8 mouse cellular contexts compared by ENCODE assay signal in the genomic region with DNA sequence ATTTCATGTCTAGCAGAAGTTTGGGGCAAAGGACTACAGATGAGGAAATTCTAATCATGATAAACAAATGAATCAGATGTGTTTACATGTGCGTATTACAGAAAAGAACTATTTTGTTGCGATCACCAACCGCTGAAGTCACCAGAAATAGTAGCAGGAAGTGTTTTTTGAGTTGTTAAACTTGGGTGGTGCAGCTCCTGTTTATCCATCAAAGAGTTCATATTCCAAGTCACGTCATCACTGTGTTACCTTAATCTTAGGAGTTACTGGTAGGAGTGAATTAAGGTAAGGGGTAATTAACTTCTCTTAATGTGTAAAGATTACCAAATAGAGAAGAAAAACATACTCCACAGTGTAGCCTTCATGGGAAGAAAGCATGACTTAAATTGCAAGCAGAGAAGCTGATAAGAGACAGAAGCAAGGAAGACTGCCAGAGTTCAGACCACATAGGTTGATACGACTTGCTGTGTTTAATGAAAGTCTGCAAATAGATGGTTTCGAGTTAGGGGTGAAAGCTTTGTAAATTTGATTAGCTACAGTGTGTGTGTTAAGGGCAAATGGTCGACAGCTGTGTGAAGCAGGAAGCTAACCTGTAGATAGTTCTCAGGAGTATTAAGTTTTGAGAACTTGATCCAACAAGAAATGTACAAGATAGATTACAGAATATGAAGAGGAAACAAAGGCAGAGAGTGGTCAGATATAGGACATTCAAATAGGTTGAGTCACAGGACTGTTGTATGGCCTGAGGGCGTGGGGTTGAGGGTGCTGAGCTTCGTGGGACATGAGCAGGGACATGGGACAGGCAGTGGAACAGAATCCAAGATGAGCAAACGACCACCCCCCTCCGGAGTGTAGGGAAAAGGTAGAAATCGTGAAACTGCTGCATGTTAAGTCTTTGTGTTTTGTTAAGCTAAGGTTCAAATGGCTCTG. TPM values are rescaled to one million over a fixed set of nuclear protein-coding genes. Genes with fewer than 3 reads are reported as not detected.
DNase-seq lines count a peak whose midpoint lies in the region; ATAC-seq and TF ChIP-seq lines count a peak whose summit lies in the region.

No protein-coding gene starts in this region.

- peaks cover 8% of the 10 kb centered on the region for H3K36me3 ChIP-seq in spleen, adult 2 months (ENCODE audit: control insufficient read depth, insufficient read depth, low read length)
- H3K36me3 ChIP-seq in embryonic facial prominence, embryonic 14.5 days (ENCODE audit: control insufficient read depth, insufficient read depth, low read length) = peaks cover 22% of the 10 kb centered on the region
- H3K36me3 ChIP-seq in limb, embryonic 12.5 days = peaks cover 18% of the 10 kb centered on the region
- no peaks in the 10 kb centered on the region for H3K36me3 ChIP-seq in stomach, embryonic 15.5 days
- H3K36me3 ChIP-seq in thymus, adult 2 months (ENCODE audit: control insufficient read depth, insufficient read depth, low read length) = peaks cover 1% of the 10 kb centered on the region; the same call in 1 of the 2 replicates

- no peaks in the 10 kb centered on the region for H3K9me3 ChIP-seq in embryonic facial prominence, embryonic 14.5 days (ENCODE audit: control insufficient read depth, low read length)
- H3K9me3 ChIP-seq in limb, embryonic 12.5 days = no peaks in the 10 kb centered on the region
- no peaks in the 10 kb centered on the region for H3K9me3 ChIP-seq in stomach, embryonic 15.5 days

- ATAC-seq in embryonic facial prominence, embryonic 14.5 days (ENCODE audit: low read depth) = no peak
- ATAC-seq in limb, embryonic 12.5 days (ENCODE audit: insufficient number of reproducible peaks, insufficient read depth, low FRiP score, low TSS enrichment, low read depth) = no peak
- peak; percentile 31 for ATAC-seq in stomach, embryonic 15.5 days (ENCODE audit: insufficient read depth, low FRiP score, low read depth)

- no peaks in the 10 kb centered on the region for H3K27me3 ChIP-seq in spleen, adult 2 months (ENCODE audit: control insufficient read depth, insufficient read depth, low read length)
- H3K27me3 ChIP-seq in embryonic facial prominence, embryonic 14.5 days (replicated peaks; ENCODE audit: control insufficient read depth, insufficient read depth, low read length) = no peaks in the 10 kb centered on the region
- no peaks in the 10 kb centered on the region for H3K27me3 ChIP-seq in limb, embryonic 12.5 days
- H3K27me3 ChIP-seq in stomach, embryonic 15.5 days (replicated peaks) = no peaks in the 10 kb centered on the region
- H3K27me3 ChIP-seq in thymus, adult 2 months (ENCODE audit: control insufficient read depth, insufficient read depth, low read length) = no peaks in the 10 kb centered on the region; the same call in 1 of the 2 replicates

- WGBS in spleen, adult 2 months = 46% methylated on average over 12 of the region's 12 CpGs
- WGBS in embryonic facial prominence, embryonic 14.5 days = 43% methylated on average over 12 of the region's 12 CpGs
- WGBS in limb, embryonic 12.5 days = 53% methylated on average over 12 of the region's 12 CpGs
- WGBS in stomach, embryonic 15.5 days = 38% methylated on average over 12 of the region's 12 CpGs
- 50% methylated on average over 12 of the region's 12 CpGs for WGBS in thymus, adult 2 months

- DNase-seq in spleen, adult 2 months (ENCODE audit: low read depth in 1 of 2, low spot score in 2 of 2) = no peak
- DNase-seq in spleen, adult 12 weeks (ENCODE audit: low spot score) = no peak
- no peak for DNase-seq in embryonic facial prominence, embryonic 14.5 days (ENCODE audit: low spot score)
- no peak for DNase-seq in thymus, adult 2 months
- DNase-seq in gastrocnemius, adult 8-10 months (ENCODE audit: low spot score in 2 of 2) = no peak
- no peak for DNase-seq in spleen, postnatal 10 days (ENCODE audit: low spot score in 2 of 2)

- no peaks in the 10 kb centered on the region; the same call in 1 of the 2 replicates for H3K4me1 ChIP-seq in spleen, adult 2 months (ENCODE audit: control insufficient read depth, insufficient read depth, insufficient read length)
- H3K4me1 ChIP-seq in embryonic facial prominence, embryonic 14.5 days (ENCODE audit: control insufficient read depth, insufficient read depth, low read length) = 0 out of 2 replicates have a peak, but pooled peaks cover 5% of the 10 kb centered on the region
- H3K4me1 ChIP-seq in limb, embryonic 12.5 days (replicated peaks) = peaks cover 9% of the 10 kb centered on the region; the same call in 1 of the 2 replicates
- H3K4me1 ChIP-seq in stomach, embryonic 15.5 days = peaks cover 5% of the 10 kb centered on the region
- 0 out of 2 replicates have a peak, but pooled peaks cover 3% of the 10 kb centered on the region for H3K4me1 ChIP-seq in thymus, adult 2 months (replicated peaks; ENCODE audit: control insufficient read depth, insufficient read depth, low read length)

- no peak for TF ChIP-seq POLR2A in spleen, adult 2 months (IDR thresholded peaks at IDR 0.05; ENCODE audit: low read depth, low read length)
- no peak for TF ChIP-seq POLR2A in thymus, adult 2 months (IDR thresholded peaks at IDR 0.05; ENCODE audit: control insufficient read depth, extremely low read depth, insufficient read depth, low read length, poor library complexity)

- no peak overlapping the region; the same call in 1 of the 2 replicates for H3K27ac ChIP-seq in spleen, adult 2 months (ENCODE audit: insufficient read depth, low read length)
- H3K27ac ChIP-seq in embryonic facial prominence, embryonic 14.5 days (replicated peaks; ENCODE audit: low read depth, low read length) = 0 out of 2 replicates have a peak overlapping the region, but pooled peaks have one; percentile 72
- no peak overlapping the region for H3K27ac ChIP-seq in limb, embryonic 12.5 days
- H3K27ac ChIP-seq in stomach, embryonic 15.5 days = peak overlapping the region; percentile 87
- H3K27ac ChIP-seq in thymus, adult 2 months (ENCODE audit: control insufficient read depth, insufficient read depth, low read length) = no peak overlapping the region

- H3K9ac ChIP-seq in embryonic facial prominence, embryonic 14.5 days (ENCODE audit: low read depth, low read length) = peak overlapping the region; percentile 57; the same call in 1 of the 2 replicates
- peak overlapping the region; percentile 55 for H3K9ac ChIP-seq in limb, embryonic 12.5 days (replicated peaks)
- no peak overlapping the region for H3K9ac ChIP-seq in stomach, embryonic 15.5 days

- peak overlapping the region; percentile 100; the same call in 1 of the 2 replicates for H3K4me3 ChIP-seq in spleen, adult 2 months (ENCODE audit: extremely low read depth, insufficient read depth, insufficient read length)
- H3K4me3 ChIP-seq in embryonic facial prominence, embryonic 14.5 days (ENCODE audit: low read depth, low read length) = peak overlapping the region; percentile 59
- peak overlapping the region; percentile 65 for H3K4me3 ChIP-seq in limb, embryonic 12.5 days (replicated peaks)
- peak overlapping the region; percentile 67 for H3K4me3 ChIP-seq in stomach, embryonic 15.5 days (replicated peaks)
- H3K4me3 ChIP-seq in thymus, adult 2 months (ENCODE audit: control insufficient read depth, insufficient read depth, low read length) = no peak overlapping the region

- H3K4me2 ChIP-seq in embryonic facial prominence, embryonic 14.5 days (ENCODE audit: low read depth, low read length) = peak overlapping the region; percentile 56
- peak overlapping the region; percentile 58 for H3K4me2 ChIP-seq in limb, embryonic 12.5 days
- H3K4me2 ChIP-seq in stomach, embryonic 15.5 days = peak overlapping the region; percentile 55

- no peak for TF ChIP-seq CTCF in spleen, adult 2 months (IDR thresholded peaks at IDR 0.05; ENCODE audit: extremely low read depth, insufficient read depth, insufficient read length, insufficient replicate concordance)
- TF ChIP-seq CTCF in thymus, adult 2 months (IDR thresholded peaks at IDR 0.05; ENCODE audit: borderline replicate concordance, control insufficient read depth, extremely low read depth, insufficient read depth, low read length, poor library complexity) = no peak

RNA-seq across cellular contexts. Expression of gene Pyroxd1, which starts 1.0 kb away (rescaled TPM):
- polyA plus RNA-seq in spleen, adult 2 months (2012; rRNA removed) = 2.7 and 2.8 TPM in 2 replicates
- polyA plus RNA-seq in embryonic facial prominence, embryonic 14.5 days (2014; fragmentation: Nextera tagmentation; extraction: Ambion mirVana) = 13.2 and 16.8 TPM in 2 replicates
- 17.1 and 17.6 TPM in 2 replicates for polyA plus RNA-seq in limb, embryonic 12.5 days (2016; fragmentation: Nextera tagmentation; extraction: Ambion mirVana)
- polyA plus RNA-seq in stomach, embryonic 15.5 days (2015; fragmentation: Nextera tagmentation; extraction: Ambion mirVana) = 17.1 TPM in 2 replicates
- 6.3 TPM in 2 replicates for polyA plus RNA-seq in thymus, adult 2 months (2012; rRNA removed)
- total RNA-seq in gastrocnemius, adult 8-10 months (2022) = 10 to 100 TPM in 1 of 4 experiments, 1 to 10 TPM in 3; 7.3 to 11.3 (median 9.3) TPM

RNA-seq across cellular contexts. Expression of gene Slco1a5, which starts 23.7 kb away (rescaled TPM):
- not detected in 2 replicates for polyA plus RNA-seq in spleen, adult 2 months (2012; rRNA removed)
- polyA plus RNA-seq in embryonic facial prominence, embryonic 14.5 days (2014; fragmentation: Nextera tagmentation; extraction: Ambion mirVana) = 0.75 and 0.96 TPM in 2 replicates
- not detected in 2 replicates for polyA plus RNA-seq in limb, embryonic 12.5 days (2016; fragmentation: Nextera tagmentation; extraction: Ambion mirVana)
- 0.10 TPM in 1 of 2 replicates, not detected in the other for polyA plus RNA-seq in stomach, embryonic 15.5 days (2015; fragmentation: Nextera tagmentation; extraction: Ambion mirVana)
- 0.15 and 0.27 TPM in 2 replicates for polyA plus RNA-seq in thymus, adult 2 months (2012; rRNA removed)
- total RNA-seq in gastrocnemius, adult 8-10 months (2022) = not detected

RNA-seq across cellular contexts. Expression of gene Recql, which starts 40.4 kb away (rescaled TPM):
- polyA plus RNA-seq in spleen, adult 2 months (2012; rRNA removed) = 8.1 and 8.9 TPM in 2 replicates
- 22.9 and 30.2 TPM in 2 replicates for polyA plus RNA-seq in embryonic facial prominence, embryonic 14.5 days (2014; fragmentation: Nextera tagmentation; extraction: Ambion mirVana)
- 29.7 and 32.2 TPM in 2 replicates for polyA plus RNA-seq in limb, embryonic 12.5 days (2016; fragmentation: Nextera tagmentation; extraction: Ambion mirVana)
- 22.3 and 24.2 TPM in 2 replicates for polyA plus RNA-seq in stomach, embryonic 15.5 days (2015; fragmentation: Nextera tagmentation; extraction: Ambion mirVana)
- polyA plus RNA-seq in thymus, adult 2 months (2012; rRNA removed) = 23.6 and 24.2 TPM in 2 replicates
- total RNA-seq in gastrocnemius, adult 8-10 months (2022) = 1 to 10 TPM; 4.4 to 6.2 (median 4.9) TPM

RNA-seq across cellular contexts. Expression of gene Golt1b, which starts 40.6 kb away (rescaled TPM):
- 2.9 and 3.1 TPM in 2 replicates for polyA plus RNA-seq in spleen, adult 2 months (2012; rRNA removed)
- 133 and 142 TPM in 2 replicates for polyA plus RNA-seq in embryonic facial prominence, embryonic 14.5 days (2014; fragmentation: Nextera tagmentation; extraction: Ambion mirVana)
- polyA plus RNA-seq in limb, embryonic 12.5 days (2016; fragmentation: Nextera tagmentation; extraction: Ambion mirVana) = 116 and 118 TPM in 2 replicates
- 84.0 and 85.2 TPM in 2 replicates for polyA plus RNA-seq in stomach, embryonic 15.5 days (2015; fragmentation: Nextera tagmentation; extraction: Ambion mirVana)
- polyA plus RNA-seq in thymus, adult 2 months (2012; rRNA removed) = 8.9 and 9.4 TPM in 2 replicates
- 10 to 100 TPM; 16.5 to 19.9 (median 17.1) TPM for total RNA-seq in gastrocnemius, adult 8-10 months (2022)

RNA-seq across cellular contexts. Expression of gene Iapp, which starts 48.2 kb away (rescaled TPM):
- polyA plus RNA-seq in spleen, adult 2 months (2012; rRNA removed) = 0.40 and 0.52 TPM in 2 replicates
- polyA plus RNA-seq in embryonic facial prominence, embryonic 14.5 days (2014; fragmentation: Nextera tagmentation; extraction: Ambion mirVana) = 0.35 and 0.42 TPM in 2 replicates
- not detected in 2 replicates for polyA plus RNA-seq in limb, embryonic 12.5 days (2016; fragmentation: Nextera tagmentation; extraction: Ambion mirVana)
- polyA plus RNA-seq in stomach, embryonic 15.5 days (2015; fragmentation: Nextera tagmentation; extraction: Ambion mirVana) = 103 and 119 TPM in 2 replicates
- 4.0 and 6.6 TPM in 2 replicates for polyA plus RNA-seq in thymus, adult 2 months (2012; rRNA removed)
- total RNA-seq in gastrocnemius, adult 8-10 months (2022) = not detected

Comparison
In these comparisons a context has a peak if more than half of its experiments do, and no peak if none do; other contexts are left out.
1. H3K27ac ChIP-seq: peak in embryonic facial prominence, embryonic 14.5 days (single experiment) and stomach, embryonic 15.5 days (single experiment); none in spleen, adult 2 months (single experiment), limb, embryonic 12.5 days (single experiment) and thymus, adult 2 months (single experiment).
2. Peak in every context shown above with its lines, with median percentiles within 50 percentile points of each other: H3K4me2 ChIP-seq.